Mouse (Mus musculus): ENCODE results near the gene Uqcr11.

Uqcr11 gene

GRCm38 (mm10) chr10:80399191-80399972, 7.2 kb downstream of the Uqcr11 start, which contains the start of gene Mbd3:
Gene Mbd3 (minus strand): TSS chr10:80399550.
- peak; percentile 100 for DNase-seq (ENCODE audit: low spot score)

- DNase-seq (ENCODE audit: low spot score), result peak; percentile 98
Measured at GRCm38 (mm10) chr10:80398719-80399190, 7.9 kb downstream of the Uqcr11 start.

- no peak for DNase-seq (ENCODE audit: low spot score)
Measured at GRCm38 (mm10) chr10:80398174-80398535, 8.5 kb downstream of the Uqcr11 start.

GRCm38 (mm10) chr10:80397524-80398173, 9.0 kb downstream of the Uqcr11 start:
- no peak for DNase-seq (ENCODE audit: low spot score)

GRCm38 (mm10) chr10:80396822-80397523, 9.7 kb downstream of the Uqcr11 start:
- no peak for DNase-seq (ENCODE audit: low spot score)

GRCm38 (mm10) chr10:80395025-80395627, 11.5 kb downstream of the Uqcr11 start:
- DNase-seq (ENCODE audit: low spot score), result no peak

GRCm38 (mm10) chr10:80392687-80393086, 13.9 kb downstream of the Uqcr11 start:
- no peak for DNase-seq (ENCODE audit: low spot score)

GRCm38 (mm10) chr10:80390697-80391096, 15.9 kb downstream of the Uqcr11 start:
- DNase-seq (ENCODE audit: low spot score), result no peak

- no peak for DNase-seq (ENCODE audit: low spot score)
Measured at GRCm38 (mm10) chr10:80389185-80389708, 17.4 kb downstream of the Uqcr11 start.

GRCm38 (mm10) chr10:80388731-80389130, 17.9 kb downstream of the Uqcr11 start:
- no peak for DNase-seq (ENCODE audit: low spot score)

GRCm38 (mm10) chr10:80387522-80387959, 19.1 kb downstream of the Uqcr11 start, which contains the start of gene Mex3d:
Gene Mex3d (minus strand): TSS chr10:80387659.
- DNase-seq (ENCODE audit: low spot score), result peak; percentile 89

- DNase-seq (ENCODE audit: low spot score), result no peak
Measured at GRCm38 (mm10) chr10:80386735-80387471, 19.7 kb downstream of the Uqcr11 start.

- DNase-seq (ENCODE audit: low spot score), result no peak
Measured at GRCm38 (mm10) chr10:80385811-80386734, 20.6 kb downstream of the Uqcr11 start.

GRCm38 (mm10) chr10:80385310-80385709, 21.3 kb downstream of the Uqcr11 start:
- DNase-seq (ENCODE audit: low spot score), result no peak

- no peak for DNase-seq (ENCODE audit: low spot score)
Measured at GRCm38 (mm10) chr10:80384709-80385108, 21.9 kb downstream of the Uqcr11 start.

- no peak for DNase-seq (ENCODE audit: low spot score)
Measured at GRCm38 (mm10) chr10:80384115-80384639, 22.5 kb downstream of the Uqcr11 start.

- DNase-seq (ENCODE audit: low spot score), result no peak
Measured at GRCm38 (mm10) chr10:80383431-80383830, 23.2 kb downstream of the Uqcr11 start.

- DNase-seq (ENCODE audit: low spot score), result no peak
Measured at GRCm38 (mm10) chr10:80382641-80383365, 23.8 kb downstream of the Uqcr11 start.

GRCm38 (mm10) chr10:80377716-80378115, 28.9 kb downstream of the Uqcr11 start:
- DNase-seq (ENCODE audit: low spot score), result peak; percentile 42

All from urinary bladder, postnatal 14 days (tissue).